In genomic region chr14:46975969-46976368, GRCm38 (mm10) we compare ENCODE assay signal across 16 mouse cellular contexts.
DNase-seq lines count a peak whose midpoint lies in the region; ATAC-seq lines count a peak whose summit lies in the region.
"Had no signal": no experiment of that assay in that cellular context is flagged by ENCODE, and none has a peak within 500 bp of the region (broad histone marks: within the 10 kb centered on the region; RNA-seq: fewer than 3 reads in every experiment).

No protein-coding gene starts in this region.

- DNase-seq in heart, adult 11 months = peak; percentile 83
- no peak for DNase-seq in heart, postnatal 4 days
- no peak for DNase-seq in ovary, postnatal 14 days (ENCODE audit: low spot score)
- DNase-seq in adrenal gland, postnatal 4 days (ENCODE audit: low spot score in 2 of 2) = no peak
- DNase-seq: adrenal gland, adult 2 months; adrenal gland, postnatal 10 days; adrenal gland, postnatal 25 days; cerebellum, adult 11-12 months; cerebellum, adult 2 months; cerebellum, adult 9-10 months; cerebellum, postnatal 10 days; cerebellum, postnatal 25 days; embryo, embryonic 11 days had no signal

- peak; percentile 64 for ATAC-seq in granulocyte monocyte progenitor cell, adult 5-6 weeks (replicated peaks; ENCODE audit: poor library complexity, severe bottlenecking)
- ATAC-seq: forebrain, embryonic 14.5 days; forebrain, embryonic 16.5 days had no signal
